Mouse (Mus musculus) liver, postnatal 0 days (tissue): ENCODE measurements at regions not wholly inside any gene's neighbourhood (a gene's known extent, or its start where the extent isn't known, plus 50 kb on each side); places are given as distances from the start of the nearest gene placed in this dataset.
A peak's percentile ranks its signal among the peaks of the same experiment; 100 is the strongest.

Source experiments
- ATAC-seq: fragments of 200-750 bp; cut with Nextera tagmentation; 2 replicates; pipeline ENCODE4 v1.8.0; 2017; ENCODE audit warnings: mild to moderate bottlenecking, moderate library complexity
- DNase-seq: peaks from one replicate; pipeline ENCODE4 v3.0.0-alpha.2; 2016
- H3K27ac ChIP-seq: fragments of 300-500 bp; sonication (generic); 2 replicates; pipeline ENCODE4 v1.5.1; 2014; ENCODE audit warnings: antibody characterized with exemption, moderate library complexity, mild to moderate bottlenecking, low read depth
- H3K27me3 ChIP-seq: fragments of 300-500 bp; sonication (generic); 2 replicates; pipeline ENCODE4 v1.6.1; 2014; ENCODE audit warnings: low read length, control low read depth, mixed read lengths; ENCODE audit not compliant: insufficient read depth
- H3K36me3 ChIP-seq: fragments of 300-500 bp; sonication (generic); replicated peaks from 2 replicates; pipeline ENCODE4 v1.6.1; 2014; ENCODE audit warnings: mild to moderate bottlenecking, control low read depth, low read length, moderate library complexity, mixed read lengths; ENCODE audit not compliant: insufficient read depth
- H3K4me1 ChIP-seq: fragments of 300-500 bp; sonication (generic); 2 replicates; pipeline ENCODE4 v1.6.1; 2014; ENCODE audit warnings: antibody characterized with exemption, mild to moderate bottlenecking, control low read depth; ENCODE audit not compliant: insufficient read depth
- H3K4me2 ChIP-seq: fragments of 300-500 bp; sonication (generic); 2 replicates; pipeline ENCODE4 v1.6.1; 2014; ENCODE audit warnings: low read depth, mild to moderate bottlenecking, low read length, moderate library complexity, mixed read lengths
- H3K4me3 ChIP-seq: fragments of 300-500 bp; sonication (generic); 2 replicates; pipeline ENCODE4 v1.5.1; 2014; ENCODE audit warnings: low read depth, low read length
- H3K9ac ChIP-seq: fragments of 300-500 bp; sonication (generic); replicated peaks from 2 replicates; pipeline ENCODE4 v1.6.1; 2014; ENCODE audit warnings: mild to moderate bottlenecking, moderate library complexity
- H3K9me3 ChIP-seq: fragments of 300-500 bp; sonication (generic); 2 replicates; pipeline ENCODE4 v1.6.1; 2016; ENCODE audit warnings: mild to moderate bottlenecking, control low read depth, low read length, mixed read lengths
- CTCF ChIP-seq: sonication (generic); IDR thresholded peaks from 2 replicates; pipeline ENCODE4 v1.5.1; 2016; ENCODE audit warnings: antibody characterized with exemption, low read depth
- EP300 ChIP-seq: IDR thresholded peaks from 2 replicates; pipeline ENCODE4 v1.6.1; 2016; ENCODE audit warnings: antibody characterized with exemption, low read depth, mild to moderate bottlenecking
- WGBS: fragments of 180-500 bp; shearing (Covaris S2); extraction: QIAGEN DNeasy Blood & Tissue Kit; methylation state at CpG from one replicate; pipeline ENCODE4 v1.1.7; 2014; ENCODE audit not compliant: insufficient replicate concordance; 5-methylcytosine and 5-hydroxymethylcytosine counted together

- Histone ChIP-seq H3K4me2 (no peak overlapping the region), H3K9me3 (no peaks in the 10 kb centered on the region), H3K4me1 (no peaks in the 10 kb centered on the region), H3K36me3 (no peaks in the 10 kb centered on the region), H3K27me3 (no peaks in the 10 kb centered on the region), H3K9ac (no peak overlapping the region), H3K4me3 (no peak overlapping the region), H3K27ac (no peak overlapping the region)
- no peak for TF ChIP-seq EP300
- TF ChIP-seq CTCF, result no peak
- no peak for DNase-seq
- 82% methylated on average over 6 of the region's 6 CpGs for WGBS
- no peak for ATAC-seq
These were observed 181.0 kb upstream of the Tle1 start for GRCm38 (mm10) chr4:72381742-72382141.

GRCm38 (mm10) chr4:72381116-72381515, 180.4 kb upstream of the Tle1 start:
- H3K9me3 ChIP-seq, result no peaks in the 10 kb centered on the region
- H3K27me3 ChIP-seq, result no peaks in the 10 kb centered on the region
- TF ChIP-seq CTCF, result no peak
- TF ChIP-seq EP300, result no peak
- no peak overlapping the region for H3K4me2 ChIP-seq
- no peak for DNase-seq
- WGBS, result 75% methylated on average over 3 of the region's 3 CpGs
- no peaks in the 10 kb centered on the region for H3K36me3 ChIP-seq
- no peak overlapping the region for H3K9ac ChIP-seq
- no peak overlapping the region for H3K4me3 ChIP-seq
- H3K27ac ChIP-seq, result no peak overlapping the region
- ATAC-seq, result no peak
- no peaks in the 10 kb centered on the region for H3K4me1 ChIP-seq

GRCm38 (mm10) chr4:72379515-72379914, 178.8 kb upstream of the Tle1 start:
- Histone ChIP-seq H3K4me1 (no peaks in the 10 kb centered on the region), H3K9me3 (no peaks in the 10 kb centered on the region), H3K27me3 (no peaks in the 10 kb centered on the region), H3K4me3 (no peak overlapping the region), H3K36me3 (no peaks in the 10 kb centered on the region), H3K9ac (no peak overlapping the region), H3K4me2 (no peak overlapping the region), H3K27ac (no peak overlapping the region)
- 70% methylated on average over 1 of the region's 1 CpGs for WGBS
- DNase-seq (no peak), ATAC-seq (peak; percentile 57)
- TF ChIP-seq EP300 (no peak), CTCF (no peak)

GRCm38 (mm10) chr4:72379011-72379410, 178.3 kb upstream of the Tle1 start:
- DNase-seq (no peak), ATAC-seq (0 out of 2 replicates have a peak, but pooled peaks have one; percentile 29)
- no peaks in the 10 kb centered on the region for H3K4me1 ChIP-seq
- H3K9me3 ChIP-seq, result no peaks in the 10 kb centered on the region
- no peaks in the 10 kb centered on the region for H3K27me3 ChIP-seq
- no peaks in the 10 kb centered on the region for H3K36me3 ChIP-seq
- no peak overlapping the region for H3K4me2 ChIP-seq
- no peak overlapping the region for H3K4me3 ChIP-seq
- no peak for TF ChIP-seq CTCF
- no peak for TF ChIP-seq EP300
- no peak overlapping the region for H3K9ac ChIP-seq
- no peak overlapping the region for H3K27ac ChIP-seq

GRCm38 (mm10) chr4:72377520-72377919, 176.8 kb upstream of the Tle1 start:
- Histone ChIP-seq H3K4me2 (no peak overlapping the region), H3K9ac (no peak overlapping the region), H3K4me1 (no peaks in the 10 kb centered on the region), H3K36me3 (no peaks in the 10 kb centered on the region), H3K9me3 (no peaks in the 10 kb centered on the region), H3K27me3 (no peaks in the 10 kb centered on the region), H3K4me3 (no peak overlapping the region), H3K27ac (no peak overlapping the region)
- TF ChIP-seq EP300, result no peak
- TF ChIP-seq CTCF, result no peak
- DNase-seq (no peak), ATAC-seq (no peak)
- WGBS, result 48% methylated on average over 1 of the region's 1 CpGs

- Histone ChIP-seq H3K27me3 (no peaks in the 10 kb centered on the region), H3K4me1 (no peaks in the 10 kb centered on the region), H3K27ac (no peak overlapping the region), H3K9ac (no peak overlapping the region), H3K9me3 (no peaks in the 10 kb centered on the region), H3K4me2 (no peak overlapping the region), H3K4me3 (no peak overlapping the region), H3K36me3 (no peaks in the 10 kb centered on the region)
- ATAC-seq (no peak), DNase-seq (no peak)
- TF ChIP-seq CTCF (no peak), EP300 (no peak)
- 71% methylated on average over 1 of the region's 1 CpGs for WGBS
These were observed 151.3 kb upstream of the Tle1 start for GRCm38 (mm10) chr4:72351985-72352384.

- WGBS, result 61% methylated on average over 3 of the region's 3 CpGs
- Histone ChIP-seq H3K4me1 (no peaks in the 10 kb centered on the region), H3K4me3 (no peak overlapping the region), H3K27ac (no peak overlapping the region), H3K4me2 (no peak overlapping the region), H3K36me3 (no peaks in the 10 kb centered on the region), H3K27me3 (no peaks in the 10 kb centered on the region), H3K9me3 (no peaks in the 10 kb centered on the region), H3K9ac (no peak overlapping the region)
- TF ChIP-seq EP300, result no peak
- no peak for TF ChIP-seq CTCF
- DNase-seq (no peak), ATAC-seq (no peak)
These were observed 131.2 kb upstream of the Tle1 start for GRCm38 (mm10) chr4:72331882-72332281.
